Mouse (Mus musculus) midbrain, embryonic 15.5 days (tissue): ENCODE results near the gene Fancm. TPM values are rescaled to one million over a fixed set of nuclear protein-coding genes. Genes with fewer than 3 reads are reported as not detected.
"Not testable (repeated sequence)": the region's sequence is repeated elsewhere in the genome, so short reads cannot be mapped to it uniquely, and the experiment has no call there.

Source experiments
- ATAC-seq: fragments of 200-750 bp; cut with Nextera tagmentation; replicated peaks from 2 replicates; pipeline ENCODE4 v1.8.0; 2017; ENCODE audit warnings: moderate TSS enrichment
- H3K27ac ChIP-seq: fragments of 300-500 bp; sonication (generic); 2 replicates; pipeline ENCODE4 v1.5.1; 2015; ENCODE audit warnings: mild to moderate bottlenecking, inconsistent platforms
- H3K27me3 ChIP-seq: fragments of 300-500 bp; sonication (generic); replicated peaks from 2 replicates; pipeline ENCODE4 v1.6.1; 2015; ENCODE audit warnings: inconsistent platforms
- H3K36me3 ChIP-seq: fragments of 300-500 bp; sonication (generic); replicated peaks from 2 replicates; pipeline ENCODE4 v1.6.1; 2015; ENCODE audit warnings: inconsistent platforms
- H3K4me1 ChIP-seq: fragments of 300-500 bp; sonication (generic); 2 replicates; pipeline ENCODE4 v1.6.1; 2015; ENCODE audit warnings: inconsistent platforms
- H3K4me2 ChIP-seq: fragments of 300-500 bp; sonication (generic); 2 replicates; pipeline ENCODE4 v1.6.1; 2015; ENCODE audit warnings: inconsistent platforms, mild to moderate bottlenecking, moderate library complexity
- H3K4me3 ChIP-seq: fragments of 300-500 bp; sonication (generic); 2 replicates; pipeline ENCODE4 v1.5.1; 2015; ENCODE audit warnings: mild to moderate bottlenecking, inconsistent platforms
- H3K9ac ChIP-seq: fragments of 300-500 bp; sonication (generic); 2 replicates; pipeline ENCODE4 v1.6.1; 2015; ENCODE audit warnings: mild to moderate bottlenecking, inconsistent platforms
- H3K9me3 ChIP-seq: fragments of 300-500 bp; sonication (generic); 2 replicates; pipeline ENCODE4 v1.6.1; 2016; ENCODE audit warnings: inconsistent platforms
- WGBS: fragments of 180-500 bp; shearing (Covaris S2); methylation state at CpG from one replicate; pipeline ENCODE4 v1.1.7; 2015; ENCODE audit warnings: mixed read lengths; 5-methylcytosine and 5-hydroxymethylcytosine counted together
- polyA plus RNA-seq: library from polyadenylated mRNA; unstranded; fragments of >200 nt; fragmentation: Nextera tagmentation; extraction: Ambion mirVana; gene quantifications from 2 replicates; pipeline ENCODE4 v1.2.1, GENCODE M21; 2015

Fancm gene
- polyA plus RNA-seq, 1 experiment from 2014 or later = 7.9 TPM

DNA sequence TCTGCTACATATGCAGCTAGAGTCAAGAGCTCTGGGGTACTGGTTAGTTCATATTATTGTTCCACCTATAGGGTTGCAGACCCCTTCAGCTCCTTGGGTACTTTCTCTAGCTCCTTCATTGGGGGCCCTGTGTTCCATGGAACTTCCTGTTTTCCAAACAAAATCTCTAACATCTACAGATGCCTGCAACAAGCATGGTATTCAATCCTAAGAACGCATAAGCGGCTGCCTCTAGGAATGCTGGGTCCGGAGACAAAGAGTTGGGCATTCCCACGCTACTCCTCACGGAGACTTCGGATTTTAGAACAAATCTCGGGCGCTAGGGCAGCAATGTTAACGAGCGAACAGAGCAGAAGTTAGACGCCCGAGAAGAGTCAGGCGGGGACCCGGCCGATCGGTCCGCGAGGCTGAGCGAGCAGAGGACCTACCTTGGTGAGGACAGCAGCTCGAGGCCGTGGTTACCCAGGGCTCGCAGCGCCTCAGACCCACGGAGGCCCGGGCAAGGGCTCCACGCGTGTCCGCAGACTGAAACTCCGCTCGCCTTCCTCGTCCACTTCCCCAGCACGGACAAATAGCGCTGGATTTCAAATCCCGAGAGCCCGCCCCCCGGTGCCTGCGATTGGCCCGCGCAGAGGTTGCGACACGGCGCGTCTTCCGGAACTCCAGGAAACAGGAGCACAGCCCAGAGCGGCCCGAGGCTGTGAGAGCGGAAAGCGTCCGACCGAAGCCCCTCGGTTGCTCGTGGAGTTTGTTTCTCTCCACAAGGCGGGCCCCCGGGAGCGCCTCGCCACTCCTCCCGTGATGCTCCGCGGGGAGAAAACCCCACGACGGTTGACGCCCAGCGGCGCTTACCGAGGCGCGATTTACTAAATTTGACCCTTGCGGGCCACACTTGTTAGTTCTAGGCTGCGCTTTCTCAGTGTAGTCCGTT lies 96.9 kb downstream of the Fancm start, which contains the start of gene Mis18bp1:
TSS of gene Mis18bp1 (minus strand) at position 584 of the 931 bp plus-strand sequence.
- H3K9me3 ChIP-seq = no peaks in the 10 kb centered on the region
- 0 out of 2 replicates have a peak, but pooled peaks cover 7% of the 10 kb centered on the region for H3K4me1 ChIP-seq
- no peaks in the 10 kb centered on the region for H3K36me3 ChIP-seq
- H3K4me3 ChIP-seq = peak within 1 kb of the TSS; percentile 65
- ATAC-seq = peak; percentile 100
- peak within 1 kb of the TSS; percentile 94 for H3K27ac ChIP-seq
- H3K27me3 ChIP-seq = no peaks in the 10 kb centered on the region
- peak within 1 kb of the TSS; percentile 58 for H3K9ac ChIP-seq
- under 1% methylated on average over 70 of the region's 70 CpGs for WGBS
- H3K4me2 ChIP-seq = peak within 1 kb of the TSS; percentile 73

DNA sequence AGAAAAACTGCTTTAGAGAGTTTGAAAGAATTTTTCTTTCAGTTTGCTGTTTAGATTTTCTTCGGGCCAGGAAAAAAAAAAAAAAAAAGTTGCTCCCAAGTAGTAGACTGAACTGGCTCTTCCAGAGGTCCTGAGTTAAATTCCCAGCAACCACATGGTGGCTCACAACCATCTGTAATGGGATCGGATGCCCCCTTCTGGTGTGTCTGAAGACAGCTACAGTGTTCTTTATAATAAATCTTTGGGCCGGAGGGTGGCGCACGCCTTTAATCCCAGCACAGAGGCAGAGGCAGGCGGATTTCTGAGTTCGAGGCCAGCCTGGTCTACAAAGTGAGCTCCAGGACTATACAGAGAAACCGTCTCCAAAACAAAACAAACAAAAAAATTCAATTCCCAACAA lies 97.6 kb downstream of the Fancm start:
- WGBS = 29% methylated on average over 8 of the region's 8 CpGs
- H3K4me2 ChIP-seq = peak overlapping the region; percentile 73
- peak; percentile 62 for ATAC-seq
- peak overlapping the region; percentile 58 for H3K9ac ChIP-seq
- H3K27me3 ChIP-seq, H3K36me3 ChIP-seq, H3K4me1 ChIP-seq, H3K9me3 ChIP-seq: not testable (repeated sequence)
- H3K4me3 ChIP-seq = peak overlapping the region; percentile 65
- H3K27ac ChIP-seq = peak overlapping the region; percentile 94

DNA sequence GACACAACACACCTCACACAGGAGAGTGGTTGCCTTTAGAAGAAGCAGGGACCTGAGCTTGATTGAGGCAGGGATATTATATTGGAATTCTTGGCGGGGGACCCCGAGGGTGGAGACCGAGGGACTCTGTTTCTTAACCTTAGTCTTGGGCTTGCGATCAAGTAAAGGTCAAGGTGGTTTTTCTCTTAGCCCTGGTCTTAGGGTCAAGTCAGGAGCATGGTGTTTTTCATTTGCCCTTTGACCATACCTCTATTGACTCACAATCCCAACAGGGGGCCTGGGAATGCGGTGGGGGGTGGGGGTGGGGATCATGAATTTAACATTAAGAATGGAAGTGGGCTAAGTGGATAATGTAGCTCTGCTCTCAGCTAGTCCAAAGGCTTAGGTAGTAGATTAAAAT lies 98.3 kb downstream of the Fancm start:
- no peak for ATAC-seq
- Histone ChIP-seq H3K36me3 (no peaks in the 10 kb centered on the region), H3K4me1 (0 out of 2 replicates have a peak, but pooled peaks cover 7% of the 10 kb centered on the region), H3K4me2 (no peak overlapping the region; the same call in 1 of the 2 replicates), H3K9ac (no peak overlapping the region), H3K4me3 (peak overlapping the region; percentile 65; the same call in 1 of the 2 replicates), H3K9me3 (no peaks in the 10 kb centered on the region), H3K27me3 (no peaks in the 10 kb centered on the region), H3K27ac (no peak overlapping the region)
- 91% methylated on average over 5 of the region's 5 CpGs for WGBS

Other genes with a start within 250 kb of the Fancm start
- gene Gm527, start 157.7 kb upstream of the Fancm start, polyA plus RNA-seq = 1.7 and 2.4 TPM in 2 replicates
- gene Klhl28, start 110.1 kb upstream of the Fancm start, polyA plus RNA-seq = 27.2 and 27.7 TPM in 2 replicates
- gene Togaram1, start 109.8 kb upstream of the Fancm start, polyA plus RNA-seq = 19.1 and 25.4 TPM in 2 replicates
- 49.8 and 52.2 TPM in 2 replicates for gene Prpf39, start 39.3 kb upstream of the Fancm start, polyA plus RNA-seq
- 353 and 367 TPM in 2 replicates for gene Fkbp3, start 1.6 kb upstream of the Fancm start, polyA plus RNA-seq
- gene Mis18bp1, start 97.0 kb downstream of the Fancm start, polyA plus RNA-seq = 8.2 and 9.1 TPM in 2 replicates
- gene Wdr20rt, start 149.9 kb downstream of the Fancm start, polyA plus RNA-seq = not detected in 2 replicates